Mouse (Mus musculus): ENCODE results near the gene Ppdpf. TPM values are rescaled to one million over a fixed set of nuclear protein-coding genes. Genes with fewer than 3 reads are reported as not detected.

Gene Ppdpf
- total and polyA plus RNA-seq, 2 experiments from 2014 or later: 264 to 402 TPM

DNA sequence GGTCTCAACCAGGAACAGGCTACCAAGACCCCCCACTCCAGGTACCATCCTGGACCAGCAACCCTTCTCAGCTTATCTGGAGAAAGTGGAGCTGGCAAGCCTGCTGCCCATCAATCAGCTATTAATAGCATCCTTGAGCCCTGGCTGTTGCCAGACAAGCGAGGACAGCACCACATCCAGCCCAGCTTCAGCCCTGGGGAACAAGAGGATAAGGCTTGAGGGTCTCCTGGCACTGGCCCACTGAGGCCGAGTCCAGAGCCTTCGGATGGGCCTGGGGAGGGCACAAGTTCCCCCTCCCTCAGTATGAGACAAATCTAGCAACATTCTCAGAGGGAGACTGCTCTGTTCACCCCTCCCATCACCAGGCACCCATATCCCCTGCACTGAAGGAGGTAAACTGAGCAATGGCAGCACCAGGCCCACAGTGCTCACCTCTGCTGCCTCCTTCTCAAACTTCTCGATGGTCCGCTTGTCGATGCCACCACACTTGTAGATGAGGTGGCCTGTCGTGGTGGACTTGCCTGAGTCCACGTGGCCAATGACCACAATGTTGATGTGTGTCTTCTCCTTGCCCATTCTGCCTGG lies 32.1 kb upstream of the Ppdpf start:
- H3K27ac ChIP-seq (ENCODE audit: low read depth, low read length): no peak overlapping the region
- H3K4me2 ChIP-seq (ENCODE audit: low read depth): peak overlapping the region; percentile 81
- WGBS: 84% methylated on average over 8 of the region's 8 CpGs
- 0 out of 2 replicates have a peak overlapping the region, but pooled peaks have one; percentile 22 for H3K9ac ChIP-seq
- peaks cover 15% of the 10 kb centered on the region for H3K36me3 ChIP-seq (ENCODE audit: insufficient read depth)
- no peaks in the 10 kb centered on the region for H3K27me3 ChIP-seq (ENCODE audit: insufficient read depth, low read length)
- H3K4me3 ChIP-seq (ENCODE audit: low read depth, low read length): no peak overlapping the region
- no peaks in the 10 kb centered on the region for H3K9me3 ChIP-seq (ENCODE audit: low read length)
- DNase-seq (no peak), ATAC-seq (no peak)
- no peak for TF ChIP-seq CTCF (IDR thresholded peaks at IDR 0.05; ENCODE audit: low read depth)
- peaks cover 43% of the 10 kb centered on the region for H3K4me1 ChIP-seq (ENCODE audit: insufficient read depth)

DNA sequence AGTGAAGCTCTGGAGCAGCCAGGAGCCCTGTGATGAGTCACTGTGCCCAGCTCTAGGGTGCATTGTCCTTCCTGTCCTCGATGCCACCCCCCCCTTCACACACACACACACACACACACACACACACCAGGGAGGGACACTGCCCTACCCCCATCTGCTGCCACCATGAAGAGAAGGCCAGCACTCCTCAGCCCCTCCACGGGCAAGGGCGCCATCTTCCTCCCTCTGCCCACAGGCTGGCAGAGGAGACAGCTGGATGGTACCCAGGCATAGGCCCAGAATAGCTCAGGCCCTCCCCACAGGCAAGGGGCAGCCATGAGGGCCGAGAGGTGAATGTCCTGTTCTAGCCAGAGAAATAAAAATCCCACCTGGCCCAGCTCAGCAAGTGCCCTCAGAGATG lies 31.2 kb upstream of the Ppdpf start:
- WGBS: 62% methylated on average over 4 of the region's 4 CpGs
- H3K36me3 ChIP-seq (ENCODE audit: insufficient read depth): peaks cover 7% of the 10 kb centered on the region
- no peaks in the 10 kb centered on the region for H3K9me3 ChIP-seq (ENCODE audit: low read length)
- DNase-seq: no peak
- peaks cover 48% of the 10 kb centered on the region for H3K4me1 ChIP-seq (ENCODE audit: insufficient read depth)
- peak overlapping the region; percentile 51 for H3K4me3 ChIP-seq (ENCODE audit: low read depth, low read length)
- no peak for ATAC-seq
- H3K9ac ChIP-seq: peak overlapping the region; percentile 76
- no peak for TF ChIP-seq CTCF (IDR thresholded peaks at IDR 0.05; ENCODE audit: low read depth)
- H3K4me2 ChIP-seq (ENCODE audit: low read depth): peak overlapping the region; percentile 81
- H3K27ac ChIP-seq (ENCODE audit: low read depth, low read length): peak overlapping the region; percentile 83
- no peaks in the 10 kb centered on the region for H3K27me3 ChIP-seq (ENCODE audit: insufficient read depth, low read length)

DNA sequence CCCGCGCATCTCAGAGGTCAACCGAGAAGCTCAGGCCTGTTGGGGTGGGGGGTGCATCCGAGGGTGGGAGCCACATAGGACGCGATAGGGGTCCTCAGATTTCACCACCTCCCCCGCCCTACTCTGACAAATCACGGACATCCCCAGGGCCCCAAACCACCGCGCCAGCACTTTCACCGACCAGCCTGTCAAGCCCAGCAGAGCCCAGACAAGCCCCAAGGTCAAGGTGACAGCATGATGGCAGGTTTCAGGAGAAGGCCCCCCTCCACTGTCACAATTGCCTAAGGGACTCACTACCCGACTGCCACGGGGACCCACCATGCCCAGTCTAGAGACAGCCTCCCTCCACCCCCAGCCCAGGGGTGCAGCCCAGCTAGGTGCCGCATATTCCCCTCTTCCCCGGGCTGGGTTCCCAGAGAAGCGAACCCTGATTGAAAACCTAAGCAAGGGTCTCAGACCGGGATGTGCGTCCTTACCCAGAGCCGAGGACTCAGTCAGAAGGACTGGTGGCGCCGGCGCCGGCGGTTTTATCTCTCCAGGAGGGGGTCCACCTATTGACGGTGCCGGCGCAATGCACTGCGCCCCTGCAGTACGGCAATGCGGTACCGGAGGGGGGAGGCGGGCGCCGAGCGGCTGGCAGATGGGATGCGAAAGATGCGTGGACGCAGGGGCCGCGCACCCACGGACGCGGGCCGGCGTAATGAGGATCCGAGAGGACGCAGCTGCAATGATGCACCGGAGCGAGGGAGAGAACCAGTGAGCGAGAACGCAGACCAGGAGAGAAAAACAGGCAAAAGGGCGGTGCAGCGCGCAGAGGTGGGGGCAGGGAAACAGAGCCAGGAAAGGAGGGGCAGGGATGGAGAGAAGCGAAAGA lies 30.6 kb upstream of the Ppdpf start, which contains the start of gene Eef1a2:
TSS of gene Eef1a2 (minus strand) at position 767 of the 874 bp plus-strand sequence.
- peak within 1 kb of the TSS; percentile 81 for H3K4me2 ChIP-seq (ENCODE audit: low read depth)
- H3K4me3 ChIP-seq (ENCODE audit: low read depth, low read length): peak within 1 kb of the TSS; percentile 51
- peak; percentile 80 for ATAC-seq
- DNase-seq: peak; percentile 87
- H3K27ac ChIP-seq (ENCODE audit: low read depth, low read length): peak within 1 kb of the TSS; percentile 83
- no peaks in the 10 kb centered on the region for H3K27me3 ChIP-seq (ENCODE audit: insufficient read depth, low read length)
- H3K9ac ChIP-seq: peak within 1 kb of the TSS; percentile 76
- peak; percentile 76 for TF ChIP-seq CTCF (IDR thresholded peaks at IDR 0.05; ENCODE audit: low read depth)
- WGBS: 3% methylated on average over 55 of the region's 55 CpGs
- H3K36me3 ChIP-seq (ENCODE audit: insufficient read depth): peaks cover 7% of the 10 kb centered on the region
- H3K9me3 ChIP-seq (ENCODE audit: low read length): no peaks in the 10 kb centered on the region
- peaks cover 48% of the 10 kb centered on the region for H3K4me1 ChIP-seq (ENCODE audit: insufficient read depth)

DNA sequence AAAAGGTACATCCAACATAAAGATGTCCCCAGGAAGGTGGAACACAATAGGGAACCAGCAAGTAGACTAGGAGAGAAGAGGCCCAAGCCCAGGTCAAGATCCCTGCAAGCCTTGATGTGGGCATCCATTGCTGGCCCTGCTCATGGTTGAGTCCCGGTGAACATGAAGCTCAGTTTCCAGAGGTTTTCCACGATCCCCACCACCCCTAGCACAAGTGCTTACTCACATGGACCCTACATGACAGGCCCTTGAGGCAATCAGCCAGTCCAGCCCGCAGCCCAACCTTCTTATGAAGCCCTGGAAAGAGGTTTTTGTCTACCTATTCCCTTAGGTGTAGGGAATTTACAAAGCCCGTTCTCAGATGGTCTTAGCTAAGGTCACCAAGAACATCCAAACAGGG lies 29.9 kb upstream of the Ppdpf start:
- Histone ChIP-seq H3K9ac (peak overlapping the region; percentile 76), H3K4me3 (ENCODE audit: low read depth, low read length) (peak overlapping the region; percentile 51), H3K9me3 (ENCODE audit: low read length) (no peaks in the 10 kb centered on the region), H3K4me2 (ENCODE audit: low read depth) (peak overlapping the region; percentile 81), H3K27ac (ENCODE audit: low read depth, low read length) (peak overlapping the region; percentile 83), H3K27me3 (ENCODE audit: insufficient read depth, low read length) (no peaks in the 10 kb centered on the region), H3K36me3 (ENCODE audit: insufficient read depth) (peaks cover 7% of the 10 kb centered on the region), H3K4me1 (ENCODE audit: insufficient read depth) (peaks cover 48% of the 10 kb centered on the region)
- no peak for TF ChIP-seq CTCF (IDR thresholded peaks at IDR 0.05; ENCODE audit: low read depth)
- no peak for DNase-seq
- no peak for ATAC-seq
- 80% methylated on average over 4 of the region's 4 CpGs for WGBS

DNA sequence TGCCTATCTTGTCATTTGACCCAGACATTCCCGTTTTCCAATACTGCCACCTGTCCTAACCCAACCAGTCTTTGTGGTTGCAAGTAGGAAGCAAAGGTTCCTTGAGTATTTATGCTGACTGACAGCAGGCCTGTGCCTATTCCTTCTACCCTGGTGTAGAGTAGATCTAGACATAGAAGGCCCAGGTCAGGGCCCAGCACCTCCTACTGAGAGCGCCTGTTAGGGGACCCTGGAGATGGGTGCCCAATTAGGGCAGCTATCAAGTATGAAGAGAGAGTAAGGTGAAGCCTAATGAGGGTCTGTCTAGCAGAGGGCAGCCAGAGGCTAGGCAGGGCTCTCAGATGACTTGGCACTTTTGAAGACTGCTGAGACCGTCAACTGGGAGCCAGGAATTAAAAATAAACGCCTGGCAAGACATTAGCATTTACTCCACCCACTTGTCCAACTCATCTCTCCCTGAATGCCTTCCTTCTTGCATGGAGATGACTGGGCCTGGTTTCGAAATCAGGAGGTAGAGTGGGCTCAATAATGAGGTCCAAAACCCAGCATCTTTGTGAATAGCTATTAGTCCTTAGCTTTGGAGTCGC lies 29.2 kb upstream of the Ppdpf start:
- 0 out of 2 replicates have a peak overlapping the region, but pooled peaks have one; percentile 15 for H3K27ac ChIP-seq (ENCODE audit: low read depth, low read length)

DNA sequence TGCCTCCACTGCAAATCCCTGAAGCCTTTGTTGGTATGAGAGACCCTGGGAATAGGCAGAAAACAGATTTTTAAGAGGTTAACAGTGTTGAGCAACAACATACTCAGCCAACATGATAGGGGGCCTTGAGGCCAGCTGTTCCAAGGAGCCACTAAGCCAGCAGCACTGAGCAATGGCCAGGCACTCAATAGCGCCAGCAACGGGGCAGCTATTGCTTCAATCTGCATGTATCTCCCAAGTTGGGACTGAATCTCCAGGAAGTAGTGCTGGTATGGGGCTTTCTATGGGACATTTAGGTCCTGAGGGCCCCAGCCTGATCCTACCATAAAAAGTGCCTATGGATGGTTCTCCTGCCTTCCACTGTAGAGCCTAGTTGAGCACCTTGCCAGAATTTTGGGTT lies 28.6 kb upstream of the Ppdpf start:
- H3K27me3 ChIP-seq (ENCODE audit: insufficient read depth, low read length): no peaks in the 10 kb centered on the region
- H3K9ac ChIP-seq: no peak overlapping the region
- H3K4me1 ChIP-seq (ENCODE audit: insufficient read depth): peaks cover 48% of the 10 kb centered on the region
- TF ChIP-seq CTCF (IDR thresholded peaks at IDR 0.05; ENCODE audit: low read depth): no peak
- H3K4me3 ChIP-seq (ENCODE audit: low read depth, low read length): no peak overlapping the region
- DNase-seq (no peak), ATAC-seq (no peak)
- H3K36me3 ChIP-seq (ENCODE audit: insufficient read depth): no peaks in the 10 kb centered on the region
- peak overlapping the region; percentile 91 for H3K27ac ChIP-seq (ENCODE audit: low read depth, low read length)
- no peak overlapping the region for H3K4me2 ChIP-seq (ENCODE audit: low read depth)
- H3K9me3 ChIP-seq (ENCODE audit: low read length): no peaks in the 10 kb centered on the region
- WGBS: 92% methylated on average over 2 of the region's 2 CpGs

More for the DNA sequence above, 29.2 kb upstream of the Ppdpf start:
- DNase-seq (no peak), ATAC-seq (no peak)
- Histone ChIP-seq H3K36me3 (ENCODE audit: insufficient read depth) (peaks cover 2% of the 10 kb centered on the region), H3K4me3 (ENCODE audit: low read depth, low read length) (no peak overlapping the region), H3K4me2 (ENCODE audit: low read depth) (peak overlapping the region; percentile 81; the same call in 1 of the 2 replicates), H3K9ac (no peak overlapping the region), H3K4me1 (ENCODE audit: insufficient read depth) (peaks cover 48% of the 10 kb centered on the region), H3K27me3 (ENCODE audit: insufficient read depth, low read length) (no peaks in the 10 kb centered on the region), H3K9me3 (ENCODE audit: low read length) (no peaks in the 10 kb centered on the region)
- no peak for TF ChIP-seq CTCF (IDR thresholded peaks at IDR 0.05; ENCODE audit: low read depth)
- 78% methylated on average over 6 of the region's 6 CpGs for WGBS

Data from forebrain, postnatal 0 days (tissue).